Mouse (Mus musculus): ENCODE data around the gene Col27a1. TPM values are rescaled to one million over a fixed set of nuclear protein-coding genes. Genes with fewer than 3 reads are reported as not detected.

The Col27a1 gene
- polyA plus RNA-seq, 1 experiment, result 14.1 TPM

GRCm38 (mm10) chr4:63181556-63181955 is 32.2 kb upstream of the Col27a1 start:
- 20% methylated on average over 5 of the region's 5 CpGs for WGBS

GRCm38 (mm10) chr4:63186281-63186870 is 27.4 kb upstream of the Col27a1 start:
- Histone ChIP-seq H3K36me3 (ENCODE audit: control insufficient read depth, insufficient read depth, low read length) (no peaks in the 10 kb centered on the region), H3K4me1 (replicated peaks; ENCODE audit: control insufficient read depth, insufficient read depth, low read length) (0 out of 2 replicates have a peak, but pooled peaks cover 3% of the 10 kb centered on the region), H3K4me3 (ENCODE audit: control insufficient read depth, insufficient read depth, low read length) (no peak overlapping the region), H3K27me3 (ENCODE audit: control insufficient read depth, insufficient read depth, low read length) (no peaks in the 10 kb centered on the region), H3K27ac (ENCODE audit: control insufficient read depth, insufficient read depth, low read length) (no peak overlapping the region)
- no peak for DNase-seq
- 42% methylated on average over 21 of the region's 21 CpGs for WGBS
- no peak for TF ChIP-seq CTCF (IDR thresholded peaks at IDR 0.05; ENCODE audit: borderline replicate concordance, control insufficient read depth, extremely low read depth, insufficient read depth, low read length, poor library complexity)
- no peak for TF ChIP-seq POLR2A (IDR thresholded peaks at IDR 0.05; ENCODE audit: control insufficient read depth, extremely low read depth, insufficient read depth, low read length, poor library complexity)

More at GRCm38 (mm10) chr4:63181556-63181955, 32.2 kb upstream of the Col27a1 start:
- Histone ChIP-seq H3K4me3 (ENCODE audit: control insufficient read depth, insufficient read depth, low read length) (no peak overlapping the region), H3K4me1 (replicated peaks; ENCODE audit: control insufficient read depth, insufficient read depth, low read length) (0 out of 2 replicates have a peak, but pooled peaks cover 3% of the 10 kb centered on the region), H3K27ac (ENCODE audit: control insufficient read depth, insufficient read depth, low read length) (no peak overlapping the region), H3K27me3 (ENCODE audit: control insufficient read depth, insufficient read depth, low read length) (no peaks in the 10 kb centered on the region), H3K36me3 (ENCODE audit: control insufficient read depth, insufficient read depth, low read length) (no peaks in the 10 kb centered on the region)
- DNase-seq, result peak; percentile 50
- TF ChIP-seq POLR2A (IDR thresholded peaks at IDR 0.05; ENCODE audit: control insufficient read depth, extremely low read depth, insufficient read depth, low read length, poor library complexity) (no peak), CTCF (IDR thresholded peaks at IDR 0.05; ENCODE audit: borderline replicate concordance, control insufficient read depth, extremely low read depth, insufficient read depth, low read length, poor library complexity) (peak; percentile 74; the same call in 1 of the 2 replicates)

- WGBS, result 94% methylated on average over 5 of the region's 5 CpGs
- Histone ChIP-seq H3K27me3 (ENCODE audit: control insufficient read depth, insufficient read depth, low read length) (no peaks in the 10 kb centered on the region), H3K36me3 (ENCODE audit: control insufficient read depth, insufficient read depth, low read length) (no peaks in the 10 kb centered on the region), H3K4me1 (replicated peaks; ENCODE audit: control insufficient read depth, insufficient read depth, low read length) (no peaks in the 10 kb centered on the region), H3K4me3 (ENCODE audit: control insufficient read depth, insufficient read depth, low read length) (no peak overlapping the region), H3K27ac (ENCODE audit: control insufficient read depth, insufficient read depth, low read length) (no peak overlapping the region)
- TF ChIP-seq POLR2A (IDR thresholded peaks at IDR 0.05; ENCODE audit: control insufficient read depth, extremely low read depth, insufficient read depth, low read length, poor library complexity) (no peak), CTCF (IDR thresholded peaks at IDR 0.05; ENCODE audit: borderline replicate concordance, control insufficient read depth, extremely low read depth, insufficient read depth, low read length, poor library complexity) (no peak)
- DNase-seq, result no peak
Measured at GRCm38 (mm10) chr4:63191641-63192040, 22.2 kb upstream of the Col27a1 start.

- H3K4me3 ChIP-seq (ENCODE audit: control insufficient read depth, insufficient read depth, low read length), result no peak overlapping the region
- TF ChIP-seq POLR2A (IDR thresholded peaks at IDR 0.05; ENCODE audit: control insufficient read depth, extremely low read depth, insufficient read depth, low read length, poor library complexity) (no peak), CTCF (IDR thresholded peaks at IDR 0.05; ENCODE audit: borderline replicate concordance, control insufficient read depth, extremely low read depth, insufficient read depth, low read length, poor library complexity) (no peak)
- H3K27me3 ChIP-seq (ENCODE audit: control insufficient read depth, insufficient read depth, low read length), result no peaks in the 10 kb centered on the region
- no peak overlapping the region for H3K27ac ChIP-seq (ENCODE audit: control insufficient read depth, insufficient read depth, low read length)
- 94% methylated on average over 2 of the region's 2 CpGs for WGBS
- DNase-seq, result no peak
- H3K4me1 ChIP-seq (replicated peaks; ENCODE audit: control insufficient read depth, insufficient read depth, low read length), result no peaks in the 10 kb centered on the region
- no peaks in the 10 kb centered on the region for H3K36me3 ChIP-seq (ENCODE audit: control insufficient read depth, insufficient read depth, low read length)
Measured at GRCm38 (mm10) chr4:63194366-63194765, 19.4 kb upstream of the Col27a1 start.

GRCm38 (mm10) chr4:63199366-63199765 is 14.4 kb upstream of the Col27a1 start:
- WGBS, result 92% methylated on average over 5 of the region's 5 CpGs
- H3K4me3 ChIP-seq (ENCODE audit: control insufficient read depth, insufficient read depth, low read length), result no peak overlapping the region
- no peak for DNase-seq
- no peaks in the 10 kb centered on the region for H3K36me3 ChIP-seq (ENCODE audit: control insufficient read depth, insufficient read depth, low read length)
- no peak for TF ChIP-seq CTCF (IDR thresholded peaks at IDR 0.05; ENCODE audit: borderline replicate concordance, control insufficient read depth, extremely low read depth, insufficient read depth, low read length, poor library complexity)
- no peak for TF ChIP-seq POLR2A (IDR thresholded peaks at IDR 0.05; ENCODE audit: control insufficient read depth, extremely low read depth, insufficient read depth, low read length, poor library complexity)
- no peaks in the 10 kb centered on the region for H3K4me1 ChIP-seq (replicated peaks; ENCODE audit: control insufficient read depth, insufficient read depth, low read length)
- no peak overlapping the region for H3K27ac ChIP-seq (ENCODE audit: control insufficient read depth, insufficient read depth, low read length)
- H3K27me3 ChIP-seq (ENCODE audit: control insufficient read depth, insufficient read depth, low read length), result no peaks in the 10 kb centered on the region

GRCm38 (mm10) chr4:63203874-63204273 is 9.9 kb upstream of the Col27a1 start:
- WGBS, result 97% methylated on average over 7 of the region's 7 CpGs
- no peaks in the 10 kb centered on the region for H3K27me3 ChIP-seq (ENCODE audit: control insufficient read depth, insufficient read depth, low read length)
- no peak overlapping the region for H3K4me3 ChIP-seq (ENCODE audit: control insufficient read depth, insufficient read depth, low read length)

More at GRCm38 (mm10) chr4:63203874-63204273, 9.9 kb upstream of the Col27a1 start:
- TF ChIP-seq POLR2A (IDR thresholded peaks at IDR 0.05; ENCODE audit: control insufficient read depth, extremely low read depth, insufficient read depth, low read length, poor library complexity), result no peak
- TF ChIP-seq CTCF (IDR thresholded peaks at IDR 0.05; ENCODE audit: borderline replicate concordance, control insufficient read depth, extremely low read depth, insufficient read depth, low read length, poor library complexity), result no peak
- Histone ChIP-seq H3K36me3 (ENCODE audit: control insufficient read depth, insufficient read depth, low read length) (no peaks in the 10 kb centered on the region), H3K27ac (ENCODE audit: control insufficient read depth, insufficient read depth, low read length) (no peak overlapping the region), H3K4me1 (replicated peaks; ENCODE audit: control insufficient read depth, insufficient read depth, low read length) (no peaks in the 10 kb centered on the region)
- DNase-seq, result no peak
